Mouse (Mus musculus) forebrain, embryonic 13.5 days (tissue): ENCODE data around the gene Ehd3. TPM values are rescaled to one million over a fixed set of nuclear protein-coding genes. Genes with fewer than 3 reads are reported as not detected.

ENCODE experiments used
- ATAC-seq: fragments of 200-750 bp; cut with Nextera tagmentation; 2 replicates; pipeline ENCODE4 v1.8.0; 2017
- H3K27ac ChIP-seq: fragments of 300-500 bp; sonication (generic); 2 replicates; pipeline ENCODE4 v1.5.1; 2015; ENCODE audit warnings: inconsistent platforms, mild to moderate bottlenecking, moderate library complexity
- H3K27me3 ChIP-seq: fragments of 300-500 bp; sonication (generic); 2 replicates; pipeline ENCODE4 v1.6.1; 2015; ENCODE audit warnings: mild to moderate bottlenecking, inconsistent platforms
- H3K36me3 ChIP-seq: fragments of 300-500 bp; sonication (generic); 2 replicates; pipeline ENCODE4 v1.6.1; 2015; ENCODE audit warnings: mild to moderate bottlenecking, inconsistent platforms; ENCODE audit not compliant: poor library complexity, severe bottlenecking
- H3K4me1 ChIP-seq: fragments of 300-500 bp; sonication (generic); 2 replicates; pipeline ENCODE4 v1.6.1; 2015; ENCODE audit warnings: inconsistent platforms
- H3K4me2 ChIP-seq: fragments of 300-500 bp; sonication (generic); 2 replicates; pipeline ENCODE4 v1.6.1; 2015; ENCODE audit warnings: inconsistent platforms, mild to moderate bottlenecking, moderate library complexity
- H3K4me3 ChIP-seq: fragments of 300-500 bp; sonication (generic); 2 replicates; pipeline ENCODE4 v1.5.1; 2015; ENCODE audit warnings: mild to moderate bottlenecking, inconsistent platforms
- H3K9ac ChIP-seq: fragments of 300-500 bp; sonication (generic); 2 replicates; pipeline ENCODE4 v1.6.1; 2015; ENCODE audit warnings: mild to moderate bottlenecking, inconsistent platforms
- H3K9me3 ChIP-seq: fragments of 300-500 bp; sonication (generic); replicated peaks from 2 replicates; pipeline ENCODE4 v1.6.1; 2016; ENCODE audit warnings: inconsistent platforms
- WGBS: fragments of 180-500 bp; shearing (Covaris S2); methylation state at CpG from one replicate; pipeline ENCODE4 v1.1.7; 2015; 5-methylcytosine and 5-hydroxymethylcytosine counted together
- polyA plus RNA-seq: library from polyadenylated mRNA; unstranded; fragments of >200 nt; fragmentation: Nextera tagmentation; extraction: Ambion mirVana; gene quantifications from 2 replicates; pipeline ENCODE4 v1.2.1, GENCODE M21; 2015

The Ehd3 gene
- polyA plus RNA-seq, 1 experiment from 2014 or later, result 6.4 TPM

GRCm38 (mm10) chr17:73811566-73811965, 7.6 kb downstream of the Ehd3 start:
- H3K4me3 ChIP-seq, result no peak overlapping the region
- no peaks in the 10 kb centered on the region for H3K9me3 ChIP-seq
- no peak overlapping the region for H3K4me2 ChIP-seq
- WGBS, result 82% methylated on average over 5 of the region's 5 CpGs
- H3K27ac ChIP-seq, result no peak overlapping the region
- H3K9ac ChIP-seq, result no peak overlapping the region
- no peaks in the 10 kb centered on the region for H3K4me1 ChIP-seq
- no peaks in the 10 kb centered on the region for H3K36me3 ChIP-seq
- ATAC-seq, result no peak
- H3K27me3 ChIP-seq, result no peaks in the 10 kb centered on the region

- no peak overlapping the region for H3K9ac ChIP-seq
- ATAC-seq, result no peak
- no peak overlapping the region for H3K4me3 ChIP-seq
- H3K4me2 ChIP-seq, result no peak overlapping the region
- H3K27ac ChIP-seq, result no peak overlapping the region
- H3K36me3 ChIP-seq, result no peaks in the 10 kb centered on the region
- WGBS, result 75% methylated on average over 8 of the region's 8 CpGs
- H3K27me3 ChIP-seq, result no peaks in the 10 kb centered on the region
- no peaks in the 10 kb centered on the region for H3K9me3 ChIP-seq
- no peaks in the 10 kb centered on the region for H3K4me1 ChIP-seq
Observed at GRCm38 (mm10) chr17:73813031-73813660, 9.2 kb downstream of the Ehd3 start.

- no peak for ATAC-seq
- Histone ChIP-seq H3K36me3 (no peaks in the 10 kb centered on the region), H3K4me1 (no peaks in the 10 kb centered on the region), H3K27me3 (no peaks in the 10 kb centered on the region), H3K4me2 (no peak overlapping the region), H3K9me3 (no peaks in the 10 kb centered on the region), H3K27ac (no peak overlapping the region), H3K4me3 (no peak overlapping the region), H3K9ac (no peak overlapping the region)
- 83% methylated on average over 6 of the region's 6 CpGs for WGBS
Observed at GRCm38 (mm10) chr17:73814500-73815190, 10.7 kb downstream of the Ehd3 start.

GRCm38 (mm10) chr17:73817697-73818380, 13.9 kb downstream of the Ehd3 start:
- Histone ChIP-seq H3K9me3 (no peaks in the 10 kb centered on the region), H3K27ac (no peak overlapping the region), H3K4me1 (no peaks in the 10 kb centered on the region), H3K4me2 (no peak overlapping the region), H3K27me3 (no peaks in the 10 kb centered on the region), H3K36me3 (no peaks in the 10 kb centered on the region), H3K4me3 (no peak overlapping the region), H3K9ac (no peak overlapping the region)
- no peak for ATAC-seq
- WGBS, result 84% methylated on average over 9 of the region's 9 CpGs

- H3K4me3 ChIP-seq, result no peak overlapping the region
- H3K27me3 ChIP-seq, result no peaks in the 10 kb centered on the region
- H3K4me2 ChIP-seq, result no peak overlapping the region
- H3K4me1 ChIP-seq, result peaks cover 9% of the 10 kb centered on the region
- H3K36me3 ChIP-seq, result no peaks in the 10 kb centered on the region
- no peak overlapping the region for H3K9ac ChIP-seq
- no peaks in the 10 kb centered on the region for H3K9me3 ChIP-seq
- no peak overlapping the region for H3K27ac ChIP-seq
- no peak for ATAC-seq
- 72% methylated on average over 4 of the region's 4 CpGs for WGBS
Observed at GRCm38 (mm10) chr17:73818936-73819335, 15.0 kb downstream of the Ehd3 start.

- Histone ChIP-seq H3K27ac (no peak overlapping the region), H3K4me1 (peaks cover 12% of the 10 kb centered on the region), H3K27me3 (no peaks in the 10 kb centered on the region), H3K4me3 (no peak overlapping the region), H3K9me3 (no peaks in the 10 kb centered on the region), H3K36me3 (no peaks in the 10 kb centered on the region), H3K4me2 (no peak overlapping the region), H3K9ac (no peak overlapping the region)
- ATAC-seq, result no peak
- whole genome bisulfite sequencing, result 65% methylated on average over 4 of the region's 4 CpGs
Observed at GRCm38 (mm10) chr17:73820726-73821125, 16.8 kb downstream of the Ehd3 start.

- 92% methylated on average over 4 of the region's 4 CpGs for WGBS
- H3K4me1 ChIP-seq, result peaks cover 12% of the 10 kb centered on the region
- H3K27me3 ChIP-seq, result no peaks in the 10 kb centered on the region
- H3K4me3 ChIP-seq, result no peak overlapping the region
- no peak overlapping the region for H3K4me2 ChIP-seq
- H3K9me3 ChIP-seq, result no peaks in the 10 kb centered on the region
- no peak overlapping the region for H3K27ac ChIP-seq
- no peak overlapping the region for H3K9ac ChIP-seq
- peaks cover 1% of the 10 kb centered on the region; the same call in 1 of the 2 replicates for H3K36me3 ChIP-seq
- ATAC-seq, result no peak
Observed at GRCm38 (mm10) chr17:73822255-73822654, 18.3 kb downstream of the Ehd3 start.

GRCm38 (mm10) chr17:73823121-73824021, 19.4 kb downstream of the Ehd3 start:
- no peak overlapping the region for H3K9ac ChIP-seq
- no peaks in the 10 kb centered on the region for H3K9me3 ChIP-seq
- H3K4me3 ChIP-seq, result no peak overlapping the region
- H3K4me1 ChIP-seq, result peaks cover 12% of the 10 kb centered on the region
- H3K27me3 ChIP-seq, result no peaks in the 10 kb centered on the region
- 68% methylated on average over 17 of the region's 17 CpGs for WGBS
- peaks cover 12% of the 10 kb centered on the region for H3K36me3 ChIP-seq
- H3K27ac ChIP-seq, result no peak overlapping the region
- ATAC-seq, result peak; percentile 50; the same call in 1 of the 2 replicates
- H3K4me2 ChIP-seq, result no peak overlapping the region

GRCm38 (mm10) chr17:73824022-73824340, 20.0 kb downstream of the Ehd3 start:
- H3K27me3 ChIP-seq, result no peaks in the 10 kb centered on the region
- H3K9ac ChIP-seq, result no peak overlapping the region
- H3K4me1 ChIP-seq, result peaks cover 12% of the 10 kb centered on the region
- no peak overlapping the region for H3K4me3 ChIP-seq
- ATAC-seq, result peak; percentile 46; the same call in 1 of the 2 replicates
- H3K36me3 ChIP-seq, result peaks cover 17% of the 10 kb centered on the region
- WGBS, result 56% methylated on average over 6 of the region's 6 CpGs
- no peaks in the 10 kb centered on the region for H3K9me3 ChIP-seq
- H3K4me2 ChIP-seq, result no peak overlapping the region
- H3K27ac ChIP-seq, result no peak overlapping the region

DNA sequence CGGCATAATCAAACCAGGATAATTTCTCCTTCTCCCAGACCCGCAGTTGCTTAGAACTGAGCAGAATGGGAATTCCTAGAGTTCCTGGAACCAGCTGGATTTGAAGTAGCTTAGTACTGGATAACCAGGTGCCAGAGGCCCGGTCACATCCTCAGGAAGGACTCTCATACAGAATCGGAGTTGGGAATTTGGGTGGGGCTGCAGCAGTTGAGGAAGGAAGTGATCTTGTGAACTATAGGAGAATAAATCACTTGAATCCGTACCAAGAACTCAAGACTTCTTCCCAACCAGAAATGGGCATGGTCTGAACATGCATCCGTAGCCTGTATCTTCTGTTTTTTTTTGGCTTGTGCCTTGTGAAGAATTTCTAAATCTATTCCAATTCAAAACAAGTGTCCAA, 22.2 kb downstream of the Ehd3 start:
- H3K9me3 ChIP-seq, result no peaks in the 10 kb centered on the region
- no peaks in the 10 kb centered on the region for H3K27me3 ChIP-seq
- H3K4me1 ChIP-seq, result peaks cover 12% of the 10 kb centered on the region
- ATAC-seq, result no peak
- 96% methylated on average over 6 of the region's 6 CpGs for WGBS
- no peak overlapping the region for H3K4me2 ChIP-seq
- no peak overlapping the region for H3K27ac ChIP-seq
- H3K36me3 ChIP-seq, result peaks cover 27% of the 10 kb centered on the region
- H3K9ac ChIP-seq, result no peak overlapping the region
- H3K4me3 ChIP-seq, result no peak overlapping the region

- Histone ChIP-seq H3K4me3 (no peak overlapping the region), H3K27ac (no peak overlapping the region), H3K9ac (no peak overlapping the region), H3K27me3 (no peaks in the 10 kb centered on the region), H3K4me2 (no peak overlapping the region), H3K4me1 (peaks cover 12% of the 10 kb centered on the region), H3K9me3 (no peaks in the 10 kb centered on the region), H3K36me3 (peaks cover 34% of the 10 kb centered on the region)
- 97% methylated on average over 11 of the region's 11 CpGs for WGBS
- ATAC-seq, result no peak
Observed at GRCm38 (mm10) chr17:73827446-73827845, 23.5 kb downstream of the Ehd3 start.

- no peaks in the 10 kb centered on the region for H3K4me1 ChIP-seq
- H3K4me3 ChIP-seq, result no peak overlapping the region
- ATAC-seq, result no peak
- no peaks in the 10 kb centered on the region for H3K27me3 ChIP-seq
- no peak overlapping the region for H3K27ac ChIP-seq
- H3K9ac ChIP-seq, result no peak overlapping the region
- H3K4me2 ChIP-seq, result no peak overlapping the region
- peaks cover 34% of the 10 kb centered on the region for H3K36me3 ChIP-seq
- H3K9me3 ChIP-seq, result no peaks in the 10 kb centered on the region
- 95% methylated on average over 1 of the region's 1 CpGs for WGBS
Observed at GRCm38 (mm10) chr17:73830511-73830910, 26.6 kb downstream of the Ehd3 start.
